Mouse (Mus musculus) midbrain, embryonic 16.5 days (tissue): ENCODE results near the gene Retn. TPM values are rescaled to one million over a fixed set of nuclear protein-coding genes. Genes with fewer than 3 reads are reported as not detected.

Experiments
- ATAC-seq: fragments of 200-750 bp; cut with Nextera tagmentation; 2 replicates; pipeline ENCODE4 v1.8.0; 2017; ENCODE audit warnings: moderate TSS enrichment
- H3K27ac ChIP-seq: fragments of 300-500 bp; sonication (generic); 2 replicates; pipeline ENCODE4 v1.5.1; 2014; ENCODE audit warnings: mild to moderate bottlenecking, low read length, mixed read lengths
- H3K27me3 ChIP-seq: fragments of 300-500 bp; sonication (generic); 2 replicates; pipeline ENCODE4 v1.6.1; 2014; ENCODE audit warnings: low read depth, low read length, mixed read lengths; ENCODE audit not compliant: control insufficient read depth, insufficient read depth
- H3K36me3 ChIP-seq: fragments of 300-500 bp; sonication (generic); 2 replicates; pipeline ENCODE4 v1.6.1; 2014; ENCODE audit warnings: mild to moderate bottlenecking, low read length, moderate library complexity, mixed read lengths; ENCODE audit not compliant: control insufficient read depth, insufficient read depth
- H3K4me1 ChIP-seq: fragments of 300-500 bp; sonication (generic); 2 replicates; pipeline ENCODE4 v1.6.1; 2014; ENCODE audit warnings: mild to moderate bottlenecking, low read length, mixed read lengths; ENCODE audit not compliant: control insufficient read depth, insufficient read depth
- H3K4me2 ChIP-seq: fragments of 300-500 bp; sonication (generic); 2 replicates; pipeline ENCODE4 v1.6.1; 2014; ENCODE audit warnings: mild to moderate bottlenecking, low read length, mixed read lengths
- H3K4me3 ChIP-seq: fragments of 300-500 bp; sonication (generic); 2 replicates; pipeline ENCODE4 v1.5.1; 2014; ENCODE audit warnings: low read depth, mild to moderate bottlenecking, low read length, moderate library complexity, mixed read lengths
- H3K9ac ChIP-seq: fragments of 300-500 bp; sonication (generic); 2 replicates; pipeline ENCODE4 v1.6.1; 2014; ENCODE audit warnings: low read depth, low read length, mixed read lengths
- H3K9me3 ChIP-seq: fragments of 300-500 bp; sonication (generic); replicated peaks from 2 replicates; pipeline ENCODE4 v1.6.1; 2014; ENCODE audit warnings: mild to moderate bottlenecking, low read length, mixed read lengths; ENCODE audit not compliant: control insufficient read depth, poor library complexity, severe bottlenecking
- WGBS: fragments of 180-500 bp; shearing (Covaris S2); extraction: QIAGEN DNeasy Blood & Tissue Kit; methylation state at CpG from one replicate; pipeline ENCODE4 v1.1.7; 2014; 5-methylcytosine and 5-hydroxymethylcytosine counted together
- polyA plus RNA-seq: library from polyadenylated mRNA; unstranded; fragments of >200 nt; fragmentation: Nextera tagmentation; extraction: Ambion mirVana; gene quantifications from 2 replicates; pipeline ENCODE4 v1.2.1, GENCODE M21; 2015

Gene Retn
- 0.33 and 1.0 TPM in 2 replicates for polyA plus RNA-seq

GRCm38 (mm10) chr8:3655526-3655925, at the start of gene Retn:
TSS of gene Retn (plus strand) at chr8:3655770.
- no peaks in the 10 kb centered on the region for H3K9me3 ChIP-seq
- H3K4me2 ChIP-seq, result no peak within 1 kb of the TSS
- H3K27ac ChIP-seq, result no peak within 1 kb of the TSS
- WGBS, result 78% methylated on average over 3 of the region's 3 CpGs
- H3K27me3 ChIP-seq, result no peaks in the 10 kb centered on the region
- H3K4me1 ChIP-seq, result peaks cover 5% of the 10 kb centered on the region; the same call in 1 of the 2 replicates
- no peak within 1 kb of the TSS for H3K9ac ChIP-seq
- no peak for ATAC-seq
- no peak within 1 kb of the TSS for H3K4me3 ChIP-seq
- no peaks in the 10 kb centered on the region for H3K36me3 ChIP-seq

GRCm38 (mm10) chr8:3606593-3606992, 49.0 kb upstream of the Retn start:
- H3K9ac ChIP-seq, result no peak overlapping the region
- no peak for ATAC-seq
- no peaks in the 10 kb centered on the region for H3K9me3 ChIP-seq
- H3K27ac ChIP-seq, result no peak overlapping the region
- 90% methylated on average over 16 of the region's 16 CpGs for WGBS
- peaks cover 63% of the 10 kb centered on the region for H3K36me3 ChIP-seq
- no peaks in the 10 kb centered on the region for H3K27me3 ChIP-seq
- H3K4me1 ChIP-seq, result no peaks in the 10 kb centered on the region
- no peak overlapping the region for H3K4me2 ChIP-seq
- no peak overlapping the region for H3K4me3 ChIP-seq

GRCm38 (mm10) chr8:3607822-3608221, 47.7 kb upstream of the Retn start:
- H3K27me3 ChIP-seq, result no peaks in the 10 kb centered on the region
- no peak for ATAC-seq
- no peaks in the 10 kb centered on the region for H3K4me1 ChIP-seq
- no peak overlapping the region for H3K4me2 ChIP-seq
- no peak overlapping the region for H3K9ac ChIP-seq
- WGBS, result 84% methylated on average over 7 of the region's 7 CpGs
- no peaks in the 10 kb centered on the region for H3K9me3 ChIP-seq
- no peak overlapping the region for H3K27ac ChIP-seq
- H3K36me3 ChIP-seq, result peaks cover 57% of the 10 kb centered on the region
- H3K4me3 ChIP-seq, result no peak overlapping the region

- no peak overlapping the region for H3K9ac ChIP-seq
- ATAC-seq, result no peak
- no peak overlapping the region for H3K4me3 ChIP-seq
- WGBS, result 86% methylated on average over 12 of the region's 12 CpGs
- no peaks in the 10 kb centered on the region for H3K27me3 ChIP-seq
- H3K9me3 ChIP-seq, result no peaks in the 10 kb centered on the region
- H3K4me2 ChIP-seq, result no peak overlapping the region
- H3K27ac ChIP-seq, result no peak overlapping the region
- H3K4me1 ChIP-seq, result no peaks in the 10 kb centered on the region
- H3K36me3 ChIP-seq, result peaks cover 56% of the 10 kb centered on the region
These were observed 46.3 kb upstream of the Retn start for GRCm38 (mm10) chr8:3609046-3609815.

- ATAC-seq, result no peak
- H3K27me3 ChIP-seq, result no peaks in the 10 kb centered on the region
- H3K4me2 ChIP-seq, result no peak overlapping the region
- no peak overlapping the region for H3K4me3 ChIP-seq
- no peaks in the 10 kb centered on the region for H3K9me3 ChIP-seq
- no peak overlapping the region for H3K9ac ChIP-seq
- 92% methylated on average over 6 of the region's 6 CpGs for WGBS
- H3K4me1 ChIP-seq, result no peaks in the 10 kb centered on the region
- peaks cover 56% of the 10 kb centered on the region for H3K36me3 ChIP-seq
- H3K27ac ChIP-seq, result no peak overlapping the region
These were observed 45.8 kb upstream of the Retn start for GRCm38 (mm10) chr8:3609816-3610150.

GRCm38 (mm10) chr8:3621199-3621970, 34.2 kb upstream of the Retn start, which contains the start of the genes Xab2 and Pet100:
TSS of gene Xab2 (minus strand) at chr8:3621316.
TSS of gene Pet100 (plus strand) at chr8:3621548.
- under 1% methylated on average over 37 of the region's 37 CpGs for WGBS
- Histone ChIP-seq H3K9me3 (no peaks in the 10 kb centered on the region), H3K4me3 (peak within 1 kb of the TSS; percentile 68), H3K9ac (peak within 1 kb of the TSS; percentile 68), H3K27me3 (no peaks in the 10 kb centered on the region), H3K4me1 (peaks cover 18% of the 10 kb centered on the region), H3K36me3 (peaks cover 10% of the 10 kb centered on the region), H3K27ac (peak within 1 kb of the TSS; percentile 23; the same call in 1 of the 2 replicates), H3K4me2 (peak within 1 kb of the TSS; percentile 93)
- ATAC-seq, result peak; percentile 96

GRCm38 (mm10) chr8:3622119-3622518, 33.5 kb upstream of the Retn start:
- Histone ChIP-seq H3K4me1 (peaks cover 18% of the 10 kb centered on the region), H3K27ac (no peak overlapping the region), H3K9ac (peak overlapping the region; percentile 68), H3K27me3 (no peaks in the 10 kb centered on the region), H3K4me3 (peak overlapping the region; percentile 68), H3K9me3 (no peaks in the 10 kb centered on the region), H3K4me2 (peak overlapping the region; percentile 82), H3K36me3 (peaks cover 6% of the 10 kb centered on the region)
- 69% methylated on average over 8 of the region's 8 CpGs for WGBS
- ATAC-seq, result no peak

GRCm38 (mm10) chr8:3625445-3625844, 30.1 kb upstream of the Retn start, which contains the start of gene Pcp2:
TSS of gene Pcp2 (minus strand) at chr8:3625545.
- H3K36me3 ChIP-seq, result no peaks in the 10 kb centered on the region
- H3K27me3 ChIP-seq, result peaks cover 10% of the 10 kb centered on the region
- 44% methylated on average over 1 of the region's 1 CpGs for WGBS
- H3K4me1 ChIP-seq, result peaks cover 10% of the 10 kb centered on the region
- no peaks in the 10 kb centered on the region for H3K9me3 ChIP-seq
- H3K4me3 ChIP-seq, result no peak within 1 kb of the TSS
- no peak within 1 kb of the TSS for H3K4me2 ChIP-seq
- no peak for ATAC-seq
- H3K9ac ChIP-seq, result no peak within 1 kb of the TSS
- H3K27ac ChIP-seq, result no peak within 1 kb of the TSS

GRCm38 (mm10) chr8:3626971-3627370, 28.6 kb upstream of the Retn start:
- ATAC-seq, result no peak
- Histone ChIP-seq H3K9me3 (no peaks in the 10 kb centered on the region), H3K4me1 (peaks cover 13% of the 10 kb centered on the region), H3K4me2 (no peak overlapping the region), H3K4me3 (no peak overlapping the region), H3K27ac (no peak overlapping the region), H3K36me3 (no peaks in the 10 kb centered on the region), H3K27me3 (peaks cover 10% of the 10 kb centered on the region), H3K9ac (no peak overlapping the region)
- 58% methylated on average over 5 of the region's 5 CpGs for WGBS
